Mouse (Mus musculus): ENCODE results near the gene Cxadr.

DNA sequence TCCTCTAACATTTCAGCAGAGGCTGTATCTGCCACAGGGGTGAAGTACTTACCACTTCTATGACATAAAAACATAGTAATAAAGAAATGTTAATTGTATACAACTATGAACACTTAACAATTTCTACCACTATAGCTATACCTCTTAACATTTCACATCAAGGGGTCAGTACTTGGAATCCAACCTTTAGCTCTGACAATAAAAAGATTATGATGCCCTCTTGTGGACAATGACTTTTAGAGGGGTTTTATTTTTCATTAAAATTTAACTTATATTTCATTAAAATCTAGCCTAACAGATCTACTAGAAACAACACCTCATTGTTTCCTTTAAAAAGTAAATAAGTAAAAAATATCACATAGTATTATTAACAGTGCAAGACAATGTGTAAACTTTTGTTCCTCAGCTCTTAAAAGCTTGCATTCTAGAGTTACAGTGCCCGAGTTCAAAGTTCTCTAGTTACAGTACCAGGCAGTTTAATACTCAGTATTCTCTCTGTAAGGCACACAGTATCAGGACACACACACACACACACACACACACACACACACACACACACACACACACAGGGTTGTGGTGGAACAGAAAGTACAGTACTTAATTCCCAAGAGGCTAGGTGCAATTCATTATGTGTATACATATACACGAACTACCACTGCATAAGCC, 45.5 kb downstream of the Cxadr start:
- TF ChIP-seq CTCF (IDR thresholded peaks at IDR 0.05; ENCODE audit: control insufficient read depth, insufficient read depth, low read length) (no peak), POLR2A (IDR thresholded peaks at IDR 0.05; ENCODE audit: borderline replicate concordance, control insufficient read depth, low read depth, low read length) (no peak)
